Mouse (Mus musculus): Measurements from ENCODE around the gene Psmd9. TPM values are rescaled to one million over a fixed set of nuclear protein-coding genes. Genes with fewer than 3 reads are reported as not detected.

The Psmd9 gene
- polyA plus RNA-seq, 1 experiment from 2014 or later = 68.3 TPM

DNA sequence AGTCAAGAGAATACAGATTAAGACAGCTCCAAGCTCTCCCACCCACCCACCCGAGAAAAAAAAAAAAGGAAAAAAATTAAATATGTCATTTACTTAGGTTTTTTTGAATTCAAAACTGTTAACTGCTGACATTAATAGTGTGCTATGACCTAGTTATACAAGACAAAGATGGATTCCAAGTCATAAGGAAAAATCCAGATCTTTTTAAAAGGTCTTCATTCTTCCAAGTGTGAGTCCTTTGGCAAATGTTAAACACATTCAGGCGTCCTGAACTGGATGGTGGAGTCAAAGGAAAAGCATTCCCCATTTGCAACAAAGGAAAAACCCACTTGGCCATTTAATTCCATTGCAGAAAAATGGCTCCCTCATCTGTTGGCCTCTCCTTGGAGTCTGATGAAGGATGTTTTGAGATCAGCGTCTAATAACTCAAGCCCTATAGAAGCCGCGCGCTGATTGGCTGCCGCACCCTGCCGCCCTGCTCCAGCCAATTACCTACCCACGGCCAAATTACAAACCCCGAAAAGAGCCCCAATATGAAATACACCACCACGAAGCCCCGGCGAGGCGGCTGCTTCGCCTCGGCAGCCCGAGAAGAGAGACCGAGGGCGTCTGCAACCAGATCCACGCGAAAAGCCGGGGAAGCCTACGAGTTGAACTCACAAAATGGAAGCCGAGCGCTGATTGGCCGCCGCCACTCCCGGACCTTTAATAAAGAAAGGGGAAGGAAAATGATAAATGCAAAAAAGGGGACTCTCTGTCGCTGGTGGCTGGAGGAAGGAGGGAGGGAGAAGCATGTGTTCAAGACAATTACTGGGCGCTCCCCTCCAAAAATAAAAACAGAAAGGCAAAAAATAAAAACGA is 28.3 kb upstream of the Psmd9 start:
- no peaks in the 10 kb centered on the region for H3K36me3 ChIP-seq (ENCODE audit: control insufficient read depth, insufficient read depth, low read length)
- H3K4me2 ChIP-seq (ENCODE audit: low read depth) = peak overlapping the region; percentile 100
- H3K9ac ChIP-seq (ENCODE audit: low read length) = peak overlapping the region; percentile 98
- H3K4me1 ChIP-seq (ENCODE audit: control insufficient read depth, insufficient read depth, low read length) = peaks cover 30% of the 10 kb centered on the region
- ATAC-seq (ENCODE audit: insufficient read depth, low FRiP score, low TSS enrichment) (peak; percentile 46; the same call in 1 of the 2 replicates), DNase-seq (ENCODE audit: low spot score) (peak; percentile 93)
- under 1% methylated on average over 31 of the region's 31 CpGs for WGBS
- no peaks in the 10 kb centered on the region for H3K9me3 ChIP-seq (ENCODE audit: control insufficient read depth, low read length)
- peak overlapping the region; percentile 84 for H3K4me3 ChIP-seq (ENCODE audit: low read depth, low read length)
- H3K27me3 ChIP-seq (ENCODE audit: control insufficient read depth, insufficient read depth, low read length) = no peaks in the 10 kb centered on the region
- H3K27ac ChIP-seq (ENCODE audit: low read depth, low read length) = peak overlapping the region; percentile 100

DNA sequence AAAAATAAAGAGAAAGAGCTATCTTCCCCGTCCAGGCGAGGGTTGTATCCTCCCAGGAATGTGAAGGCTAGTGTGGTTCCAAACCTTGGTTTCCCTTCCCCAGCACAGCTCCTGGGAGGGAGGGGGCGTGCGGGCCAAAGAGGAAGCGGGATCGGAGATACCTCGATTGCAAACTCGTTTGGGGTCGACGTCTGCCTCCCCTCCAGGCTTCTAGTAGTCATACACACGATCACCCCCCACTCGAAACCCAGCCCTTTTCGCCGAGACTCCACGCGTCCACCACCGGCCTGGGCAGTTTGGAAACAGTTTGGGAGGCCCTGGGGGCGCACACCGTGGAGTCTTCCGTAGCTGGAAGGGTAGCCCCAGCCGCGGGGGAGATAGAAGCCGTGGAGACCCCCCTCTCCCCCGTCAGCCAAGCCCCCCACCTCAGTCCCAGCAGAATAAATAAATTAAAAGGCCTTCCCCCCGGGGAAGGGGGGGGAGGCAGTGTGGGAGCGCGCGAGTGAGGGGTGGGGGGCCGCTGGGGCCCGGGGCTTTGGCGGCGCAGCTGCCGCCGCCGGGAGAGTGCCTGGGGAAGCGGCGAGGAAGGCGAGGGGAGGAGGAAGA is 27.6 kb upstream of the Psmd9 start:
- Histone ChIP-seq H3K4me3 (ENCODE audit: low read depth, low read length) (peak overlapping the region; percentile 84), H3K4me1 (ENCODE audit: control insufficient read depth, insufficient read depth, low read length) (peaks cover 23% of the 10 kb centered on the region), H3K36me3 (ENCODE audit: control insufficient read depth, insufficient read depth, low read length) (no peaks in the 10 kb centered on the region; the same call in 1 of the 2 replicates), H3K9ac (ENCODE audit: low read length) (peak overlapping the region; percentile 98), H3K4me2 (ENCODE audit: low read depth) (peak overlapping the region; percentile 100), H3K9me3 (ENCODE audit: control insufficient read depth, low read length) (no peaks in the 10 kb centered on the region), H3K27ac (ENCODE audit: low read depth, low read length) (peak overlapping the region; percentile 100), H3K27me3 (ENCODE audit: control insufficient read depth, insufficient read depth, low read length) (no peaks in the 10 kb centered on the region)
- under 1% methylated on average over 37 of the region's 38 CpGs for WGBS
- ATAC-seq (ENCODE audit: insufficient read depth, low FRiP score, low TSS enrichment) = 0 out of 2 replicates have a peak, but pooled peaks have one; percentile 4
- DNase-seq (ENCODE audit: low spot score) = peak; percentile 75

DNA sequence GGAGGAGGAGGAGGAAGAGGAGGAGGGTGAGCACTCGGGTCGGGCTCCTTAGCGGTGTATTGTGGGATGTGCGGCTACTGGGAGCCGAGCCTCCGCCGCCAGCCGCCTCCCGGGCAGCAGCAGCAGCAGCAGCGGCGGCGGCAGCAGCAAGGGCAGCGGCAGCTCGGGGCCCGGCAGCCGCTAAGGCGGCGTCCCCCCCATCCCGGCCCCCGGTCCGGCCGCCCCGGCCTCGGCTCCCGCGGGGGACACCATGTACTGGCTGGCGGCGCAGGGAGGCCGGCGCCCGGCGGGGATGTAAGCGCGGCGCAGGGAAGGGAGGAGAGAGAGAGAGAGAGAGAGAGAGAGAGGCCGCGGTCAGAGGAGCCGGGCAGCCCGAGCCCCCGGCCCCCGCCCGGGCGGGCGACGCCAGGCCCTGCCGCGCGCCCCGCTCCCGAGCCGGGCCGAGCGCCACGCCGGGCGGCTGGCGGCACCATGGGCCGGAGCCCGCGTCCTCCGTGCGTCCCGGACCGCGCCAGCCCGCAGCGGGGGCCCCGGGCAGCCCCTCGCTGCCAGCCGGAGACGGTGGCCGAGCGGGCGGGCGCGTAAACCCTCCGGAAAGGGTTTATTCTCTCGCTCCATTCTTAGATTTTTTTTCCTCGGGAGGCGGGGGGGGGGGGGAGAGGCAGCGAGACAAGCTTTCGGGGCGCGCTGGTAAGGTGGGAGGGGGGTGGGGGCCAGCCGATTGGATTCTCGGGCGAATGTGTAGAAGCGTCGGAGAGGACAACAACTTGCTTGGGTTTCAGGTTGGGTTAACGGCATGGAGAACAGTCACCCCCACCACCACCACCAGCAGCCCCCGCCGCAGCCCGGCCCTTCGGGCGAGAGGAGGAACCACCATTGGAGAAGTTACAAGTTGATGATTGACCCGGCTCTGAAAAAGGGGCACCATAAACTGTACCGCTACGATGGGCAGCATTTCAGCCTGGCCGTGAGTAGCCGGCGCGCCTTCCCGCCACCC is 26.8 kb upstream of the Psmd9 start, which contains the start of gene Setd1b:
Gene Setd1b (plus strand): TSS at position 33 of the 997 bp plus-strand sequence.
- Histone ChIP-seq H3K27ac (ENCODE audit: low read depth, low read length) (peak within 1 kb of the TSS; percentile 100), H3K27me3 (ENCODE audit: control insufficient read depth, insufficient read depth, low read length) (no peaks in the 10 kb centered on the region), H3K36me3 (ENCODE audit: control insufficient read depth, insufficient read depth, low read length) (peaks cover under 1% of the 10 kb centered on the region), H3K4me2 (ENCODE audit: low read depth) (peak within 1 kb of the TSS; percentile 100), H3K9me3 (ENCODE audit: control insufficient read depth, low read length) (no peaks in the 10 kb centered on the region), H3K4me1 (ENCODE audit: control insufficient read depth, insufficient read depth, low read length) (peaks cover 16% of the 10 kb centered on the region), H3K9ac (ENCODE audit: low read length) (peak within 1 kb of the TSS; percentile 98), H3K4me3 (ENCODE audit: low read depth, low read length) (peak within 1 kb of the TSS; percentile 84)
- under 1% methylated on average over 72 of the region's 103 CpGs for WGBS
- peak; percentile 72 for DNase-seq (ENCODE audit: low spot score)
- 0 out of 2 replicates have a peak, but pooled peaks have one; percentile 8 for ATAC-seq (ENCODE audit: insufficient read depth, low FRiP score, low TSS enrichment)

DNA sequence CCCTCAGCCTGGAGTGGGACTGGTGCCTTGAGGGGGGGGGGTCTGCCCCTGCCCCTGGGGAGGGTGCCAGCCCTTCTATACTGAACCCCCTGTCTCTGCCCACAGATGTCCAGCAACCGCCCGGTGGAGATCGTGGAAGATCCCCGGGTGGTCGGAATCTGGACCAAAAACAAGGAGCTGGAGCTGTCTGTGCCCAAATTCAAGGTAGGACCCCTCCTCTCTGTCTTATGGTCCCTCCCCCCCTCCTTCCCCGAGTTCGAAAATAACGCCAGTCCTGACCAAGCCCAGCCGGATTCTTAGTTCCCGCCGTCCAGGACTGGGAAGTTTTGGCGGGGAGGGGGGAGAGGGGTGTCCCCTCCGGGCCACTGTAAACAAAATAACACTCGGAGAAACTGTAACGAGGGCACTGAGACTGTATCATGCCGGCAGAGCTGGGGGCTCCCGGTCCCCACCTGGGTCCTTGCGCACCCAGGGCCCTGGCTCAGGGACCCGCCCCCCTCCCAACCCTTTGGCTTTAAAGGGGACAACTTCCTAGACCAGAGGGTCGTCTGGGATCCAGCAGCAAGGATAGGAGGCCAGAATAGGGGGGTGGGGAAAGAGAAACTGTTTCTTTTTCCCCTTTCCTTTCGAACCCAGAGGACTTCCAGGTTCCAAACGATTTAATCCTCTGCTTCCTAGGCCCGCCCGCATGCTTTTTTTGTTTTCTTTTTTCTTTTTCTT is 25.8 kb upstream of the Psmd9 start:
- peaks cover 16% of the 10 kb centered on the region for H3K4me1 ChIP-seq (ENCODE audit: control insufficient read depth, insufficient read depth, low read length)
- DNase-seq (ENCODE audit: low spot score) (peak; percentile 51), ATAC-seq (ENCODE audit: insufficient read depth, low FRiP score, low TSS enrichment) (no peak)
- no peaks in the 10 kb centered on the region for H3K27me3 ChIP-seq (ENCODE audit: control insufficient read depth, insufficient read depth, low read length)
- H3K27ac ChIP-seq (ENCODE audit: low read depth, low read length) = peak overlapping the region; percentile 100
- H3K36me3 ChIP-seq (ENCODE audit: control insufficient read depth, insufficient read depth, low read length) = peaks cover 8% of the 10 kb centered on the region
- WGBS = under 1% methylated on average over 21 of the region's 24 CpGs
- peak overlapping the region; percentile 100 for H3K4me2 ChIP-seq (ENCODE audit: low read depth)
- peak overlapping the region; percentile 98 for H3K9ac ChIP-seq (ENCODE audit: low read length)
- H3K9me3 ChIP-seq (ENCODE audit: control insufficient read depth, low read length) = no peaks in the 10 kb centered on the region
- peak overlapping the region; percentile 84 for H3K4me3 ChIP-seq (ENCODE audit: low read depth, low read length)

DNA sequence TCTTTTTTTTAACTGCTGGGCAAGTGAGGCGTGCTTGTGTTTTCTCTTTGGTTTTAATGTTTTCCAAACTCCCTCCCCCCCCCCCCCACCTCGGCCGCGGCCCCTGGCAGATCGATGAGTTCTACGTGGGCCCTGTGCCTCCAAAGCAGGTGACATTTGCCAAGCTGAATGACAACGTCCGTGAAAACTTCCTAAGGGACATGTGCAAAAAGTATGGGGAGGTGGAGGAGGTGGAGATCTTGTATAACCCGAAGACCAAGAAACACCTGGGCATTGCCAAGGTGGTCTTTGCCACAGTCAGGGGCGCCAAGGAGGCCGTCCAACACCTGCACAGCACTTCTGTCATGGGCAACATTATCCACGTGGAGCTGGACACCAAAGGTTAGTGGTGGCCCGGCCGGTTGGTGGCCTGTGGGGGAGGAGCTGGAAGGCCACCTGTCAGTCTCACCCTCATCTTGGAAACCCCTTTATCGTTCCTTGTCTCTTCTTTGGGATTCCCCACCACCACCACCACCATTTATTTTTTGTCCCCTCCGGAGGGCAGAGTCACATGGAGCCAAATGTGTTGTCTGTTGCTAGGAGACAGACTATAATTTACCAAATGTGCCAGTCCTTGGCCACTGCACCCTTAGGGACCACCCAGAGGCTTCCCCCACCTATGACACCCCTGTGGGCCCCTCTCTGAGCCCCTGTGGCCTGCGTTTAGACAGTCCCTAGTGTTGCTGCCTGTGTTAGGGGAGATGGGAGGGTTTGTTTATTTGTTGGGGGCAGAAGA is 25.1 kb upstream of the Psmd9 start:
- Histone ChIP-seq H3K27me3 (ENCODE audit: control insufficient read depth, insufficient read depth, low read length) (no peaks in the 10 kb centered on the region), H3K9me3 (ENCODE audit: control insufficient read depth, low read length) (no peaks in the 10 kb centered on the region), H3K36me3 (ENCODE audit: control insufficient read depth, insufficient read depth, low read length) (peaks cover 13% of the 10 kb centered on the region), H3K27ac (ENCODE audit: low read depth, low read length) (no peak overlapping the region), H3K4me3 (ENCODE audit: low read depth, low read length) (peak overlapping the region; percentile 84), H3K9ac (ENCODE audit: low read length) (peak overlapping the region; percentile 98), H3K4me2 (ENCODE audit: low read depth) (peak overlapping the region; percentile 100), H3K4me1 (ENCODE audit: control insufficient read depth, insufficient read depth, low read length) (peaks cover 24% of the 10 kb centered on the region)
- whole genome bisulfite sequencing = 3% methylated on average over 17 of the region's 17 CpGs
- no peak for ATAC-seq (ENCODE audit: insufficient read depth, low FRiP score, low TSS enrichment)
- DNase-seq (ENCODE audit: low spot score) = peak; percentile 34

DNA sequence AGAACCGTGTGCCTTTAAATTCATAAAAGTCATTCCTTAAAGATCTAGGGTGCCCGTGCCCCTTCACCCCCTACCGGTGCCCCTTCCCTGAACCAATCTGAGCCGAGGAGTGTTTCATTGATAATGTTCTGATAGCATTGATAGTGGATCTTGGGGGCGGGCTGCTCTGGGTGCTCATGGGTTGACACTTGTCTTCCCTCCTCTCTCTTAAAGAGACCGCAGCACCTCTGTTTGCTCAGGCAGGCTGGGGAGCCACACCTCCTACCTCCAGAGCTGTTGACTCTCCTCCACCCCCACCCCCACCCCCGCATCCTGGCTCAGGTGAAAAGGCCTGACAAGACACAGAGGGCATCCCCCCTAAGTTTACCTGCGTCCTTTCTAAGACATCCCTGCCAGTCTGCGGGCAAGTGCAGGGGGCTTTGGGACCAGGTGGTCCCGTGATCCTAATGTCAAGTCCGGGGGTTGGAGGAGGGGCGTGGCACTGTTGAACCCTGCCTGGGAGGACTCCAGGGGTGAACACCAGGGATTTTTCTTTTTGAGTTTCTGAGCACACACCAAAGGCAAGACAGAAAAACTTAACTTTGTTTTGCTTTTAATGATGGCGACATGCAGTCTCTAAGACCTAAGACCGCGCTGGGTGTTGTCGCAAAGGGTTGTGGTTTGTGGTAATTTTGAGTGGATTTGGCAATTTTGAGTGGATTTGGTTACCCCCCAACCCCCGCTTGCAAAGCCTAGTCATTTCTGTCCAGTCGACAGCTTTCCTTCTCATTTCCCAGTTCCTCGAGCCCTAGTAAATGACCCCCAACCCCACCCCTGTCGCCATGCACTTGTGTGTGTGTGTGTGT is 24.2 kb upstream of the Psmd9 start:
- Histone ChIP-seq H3K4me2 (ENCODE audit: low read depth) (peak overlapping the region; percentile 100), H3K27ac (ENCODE audit: low read depth, low read length) (no peak overlapping the region), H3K4me3 (ENCODE audit: low read depth, low read length) (peak overlapping the region; percentile 84), H3K27me3 (ENCODE audit: control insufficient read depth, insufficient read depth, low read length) (no peaks in the 10 kb centered on the region), H3K4me1 (ENCODE audit: control insufficient read depth, insufficient read depth, low read length) (peaks cover 28% of the 10 kb centered on the region), H3K9me3 (ENCODE audit: control insufficient read depth, low read length) (no peaks in the 10 kb centered on the region), H3K36me3 (ENCODE audit: control insufficient read depth, insufficient read depth, low read length) (peaks cover 13% of the 10 kb centered on the region), H3K9ac (ENCODE audit: low read length) (peak overlapping the region; percentile 15; the same call in 1 of the 2 replicates)
- DNase-seq (ENCODE audit: low spot score) (no peak), ATAC-seq (ENCODE audit: insufficient read depth, low FRiP score, low TSS enrichment) (no peak)
- WGBS = 40% methylated on average over 20 of the region's 20 CpGs

DNA sequence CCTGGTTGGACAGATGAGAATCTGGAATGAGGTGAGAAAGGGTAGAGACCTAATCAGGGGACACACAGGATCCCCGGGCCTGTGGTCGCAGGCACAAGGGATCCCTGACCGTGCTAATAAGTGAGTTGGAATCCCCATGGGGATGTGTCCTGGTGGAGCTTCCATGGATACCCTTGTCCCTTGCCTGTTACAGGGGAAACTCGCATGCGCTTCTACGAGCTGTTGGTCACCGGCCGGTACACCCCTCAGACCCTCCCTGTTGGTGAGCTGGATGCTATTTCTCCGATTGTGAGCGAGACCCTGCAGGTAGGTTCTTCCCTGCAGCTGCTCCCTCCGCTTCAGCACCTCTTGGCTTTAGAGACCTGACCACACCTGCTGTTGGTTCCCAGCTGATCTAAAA is 22.9 kb upstream of the Psmd9 start:
- ATAC-seq (ENCODE audit: insufficient read depth, low FRiP score, low TSS enrichment) (no peak), DNase-seq (ENCODE audit: low spot score) (no peak)
- H3K4me2 ChIP-seq (ENCODE audit: low read depth) = no peak overlapping the region
- H3K4me1 ChIP-seq (ENCODE audit: control insufficient read depth, insufficient read depth, low read length) = peaks cover 38% of the 10 kb centered on the region
- H3K27me3 ChIP-seq (ENCODE audit: control insufficient read depth, insufficient read depth, low read length) = no peaks in the 10 kb centered on the region
- no peak overlapping the region for H3K4me3 ChIP-seq (ENCODE audit: low read depth, low read length)
- no peak overlapping the region for H3K27ac ChIP-seq (ENCODE audit: low read depth, low read length)
- no peak overlapping the region for H3K9ac ChIP-seq (ENCODE audit: low read length)
- 86% methylated on average over 11 of the region's 11 CpGs for WGBS
- no peaks in the 10 kb centered on the region for H3K9me3 ChIP-seq (ENCODE audit: control insufficient read depth, low read length)
- peaks cover 13% of the 10 kb centered on the region for H3K36me3 ChIP-seq (ENCODE audit: control insufficient read depth, insufficient read depth, low read length)
